Mouse (Mus musculus): ENCODE measurements around the gene 3110001I22Rik. TPM values are rescaled to one million over a fixed set of nuclear protein-coding genes. Genes with fewer than 3 reads are reported as not detected.
"Not testable (repeated sequence)": the region's sequence is repeated elsewhere in the genome, so short reads cannot be mapped to it uniquely, and the experiment has no call there.

Gene 3110001I22Rik
- polyA plus RNA-seq (2015; fragmentation: Nextera tagmentation; extraction: Ambion mirVana), result 4.9 and 5.9 TPM in 2 replicates

GRCm38 (mm10) chr16:13671685-13672385 lies at the start of gene 3110001I22Rik, which contains the start of gene Bfar:
3110001I22Rik (plus strand) TSS chr16:13671929.
Bfar (plus strand) TSS chr16:13671858.
- no peaks in the 10 kb centered on the region for H3K9me3 ChIP-seq (ENCODE audit: low read length)
- H3K4me3 ChIP-seq (ENCODE audit: low read length), result peak within 1 kb of the TSS; percentile 86
- peak within 1 kb of the TSS; percentile 60 for H3K4me2 ChIP-seq (replicated peaks; ENCODE audit: low read depth, low read length)
- peaks cover 15% of the 10 kb centered on the region for H3K4me1 ChIP-seq (ENCODE audit: insufficient read depth, low read length)
- peak within 1 kb of the TSS; percentile 85 for H3K9ac ChIP-seq (replicated peaks; ENCODE audit: low read length)
- WGBS, result under 1% methylated on average over 53 of the region's 54 CpGs
- H3K27me3 ChIP-seq (ENCODE audit: insufficient read depth, low read length), result no peaks in the 10 kb centered on the region
- peak; percentile 94 for ATAC-seq (ENCODE audit: low FRiP score, low TSS enrichment)
- peaks cover 7% of the 10 kb centered on the region for H3K36me3 ChIP-seq (ENCODE audit: insufficient read depth, low read length)
- peak within 1 kb of the TSS; percentile 94 for H3K27ac ChIP-seq (ENCODE audit: low read length)

GRCm38 (mm10) chr16:13628345-13628744 lies 43.4 kb upstream of the 3110001I22Rik start:
- no peaks in the 10 kb centered on the region for H3K27me3 ChIP-seq (ENCODE audit: insufficient read depth, low read length)
- H3K9me3 ChIP-seq (ENCODE audit: low read length), result no peaks in the 10 kb centered on the region
- no peak for ATAC-seq (ENCODE audit: low FRiP score, low TSS enrichment)
- H3K9ac ChIP-seq (replicated peaks; ENCODE audit: low read length), result no peak overlapping the region
- H3K36me3 ChIP-seq (ENCODE audit: insufficient read depth, low read length), result peaks cover 39% of the 10 kb centered on the region
- no peak overlapping the region for H3K4me2 ChIP-seq (replicated peaks; ENCODE audit: low read depth, low read length)
- no peak overlapping the region for H3K27ac ChIP-seq (ENCODE audit: low read length)
- WGBS, result 54% methylated on average over 5 of the region's 5 CpGs
- no peak overlapping the region for H3K4me3 ChIP-seq (ENCODE audit: low read length)
- no peaks in the 10 kb centered on the region for H3K4me1 ChIP-seq (ENCODE audit: insufficient read depth, low read length)

- H3K27ac ChIP-seq (ENCODE audit: low read length); H3K9me3 ChIP-seq (ENCODE audit: low read length); ATAC-seq (ENCODE audit: low FRiP score, low TSS enrichment); H3K4me1 ChIP-seq (ENCODE audit: insufficient read depth, low read length); H3K9ac ChIP-seq (replicated peaks; ENCODE audit: low read length); H3K4me3 ChIP-seq (ENCODE audit: low read length); H3K27me3 ChIP-seq (ENCODE audit: insufficient read depth, low read length); H3K4me2 ChIP-seq (replicated peaks; ENCODE audit: low read depth, low read length): not testable (repeated sequence)
- WGBS, result 59% methylated on average over 2 of the region's 2 CpGs
- peaks cover 34% of the 10 kb centered on the region for H3K36me3 ChIP-seq (ENCODE audit: insufficient read depth, low read length)
These were observed 33.5 kb upstream of the 3110001I22Rik start for GRCm38 (mm10) chr16:13638198-13638597.

GRCm38 (mm10) chr16:13639508-13639907 lies 32.2 kb upstream of the 3110001I22Rik start:
- Histone ChIP-seq H3K4me2 (replicated peaks; ENCODE audit: low read depth, low read length) (no peak overlapping the region), H3K4me3 (ENCODE audit: low read length) (no peak overlapping the region), H3K4me1 (ENCODE audit: insufficient read depth, low read length) (no peaks in the 10 kb centered on the region), H3K9me3 (ENCODE audit: low read length) (no peaks in the 10 kb centered on the region), H3K36me3 (ENCODE audit: insufficient read depth, low read length) (peaks cover 25% of the 10 kb centered on the region), H3K27me3 (ENCODE audit: insufficient read depth, low read length) (no peaks in the 10 kb centered on the region), H3K27ac (ENCODE audit: low read length) (no peak overlapping the region), H3K9ac (replicated peaks; ENCODE audit: low read length) (no peak overlapping the region)
- ATAC-seq (ENCODE audit: low FRiP score, low TSS enrichment), result no peak
- WGBS, result 85% methylated on average over 5 of the region's 5 CpGs

GRCm38 (mm10) chr16:13640064-13640463 lies 31.7 kb upstream of the 3110001I22Rik start:
- no peak overlapping the region for H3K9ac ChIP-seq (replicated peaks; ENCODE audit: low read length)
- no peak for ATAC-seq (ENCODE audit: low FRiP score, low TSS enrichment)
- WGBS, result 83% methylated on average over 7 of the region's 7 CpGs

GRCm38 (mm10) chr16:13644474-13644873 lies 27.3 kb upstream of the 3110001I22Rik start:
- WGBS, result 80% methylated on average over 3 of the region's 3 CpGs
- H3K27me3 ChIP-seq (ENCODE audit: insufficient read depth, low read length), result no peaks in the 10 kb centered on the region
- no peak overlapping the region for H3K4me2 ChIP-seq (replicated peaks; ENCODE audit: low read depth, low read length)
- no peaks in the 10 kb centered on the region for H3K4me1 ChIP-seq (ENCODE audit: insufficient read depth, low read length)
- no peak overlapping the region for H3K27ac ChIP-seq (ENCODE audit: low read length)
- no peak overlapping the region for H3K9ac ChIP-seq (replicated peaks; ENCODE audit: low read length)
- H3K4me3 ChIP-seq (ENCODE audit: low read length), result no peak overlapping the region
- H3K36me3 ChIP-seq (ENCODE audit: insufficient read depth, low read length), result peaks cover 12% of the 10 kb centered on the region
- no peak for ATAC-seq (ENCODE audit: low FRiP score, low TSS enrichment)
- no peaks in the 10 kb centered on the region for H3K9me3 ChIP-seq (ENCODE audit: low read length)

More at GRCm38 (mm10) chr16:13640064-13640463, 31.7 kb upstream of the 3110001I22Rik start:
- no peaks in the 10 kb centered on the region for H3K4me1 ChIP-seq (ENCODE audit: insufficient read depth, low read length)
- no peak overlapping the region for H3K4me2 ChIP-seq (replicated peaks; ENCODE audit: low read depth, low read length)
- no peaks in the 10 kb centered on the region for H3K9me3 ChIP-seq (ENCODE audit: low read length)
- H3K27ac ChIP-seq (ENCODE audit: low read length), result no peak overlapping the region
- no peaks in the 10 kb centered on the region for H3K27me3 ChIP-seq (ENCODE audit: insufficient read depth, low read length)
- peaks cover 21% of the 10 kb centered on the region for H3K36me3 ChIP-seq (ENCODE audit: insufficient read depth, low read length)
- no peak overlapping the region for H3K4me3 ChIP-seq (ENCODE audit: low read length)

- H3K9ac ChIP-seq (replicated peaks; ENCODE audit: low read length), result no peak overlapping the region
- WGBS, result 87% methylated on average over 4 of the region's 4 CpGs
- H3K27ac ChIP-seq (ENCODE audit: low read length), result no peak overlapping the region
- H3K9me3 ChIP-seq (ENCODE audit: low read length), result no peaks in the 10 kb centered on the region
- no peak overlapping the region for H3K4me2 ChIP-seq (replicated peaks; ENCODE audit: low read depth, low read length)
- H3K36me3 ChIP-seq (ENCODE audit: insufficient read depth, low read length), result peaks cover 21% of the 10 kb centered on the region
- H3K4me3 ChIP-seq (ENCODE audit: low read length), result no peak overlapping the region
- no peaks in the 10 kb centered on the region for H3K4me1 ChIP-seq (ENCODE audit: insufficient read depth, low read length)
- ATAC-seq (ENCODE audit: low FRiP score, low TSS enrichment), result no peak
- no peaks in the 10 kb centered on the region for H3K27me3 ChIP-seq (ENCODE audit: insufficient read depth, low read length)
These were observed 25.8 kb upstream of the 3110001I22Rik start for GRCm38 (mm10) chr16:13645930-13646329.

- Histone ChIP-seq H3K9me3 (ENCODE audit: low read length) (no peaks in the 10 kb centered on the region), H3K4me1 (ENCODE audit: insufficient read depth, low read length) (no peaks in the 10 kb centered on the region), H3K9ac (replicated peaks; ENCODE audit: low read length) (no peak overlapping the region), H3K4me2 (replicated peaks; ENCODE audit: low read depth, low read length) (no peak overlapping the region), H3K27me3 (ENCODE audit: insufficient read depth, low read length) (no peaks in the 10 kb centered on the region), H3K27ac (ENCODE audit: low read length) (no peak overlapping the region), H3K4me3 (ENCODE audit: low read length) (no peak overlapping the region), H3K36me3 (ENCODE audit: insufficient read depth, low read length) (peaks cover 41% of the 10 kb centered on the region)
- WGBS, result 86% methylated on average over 3 of the region's 3 CpGs
- ATAC-seq (ENCODE audit: low FRiP score, low TSS enrichment), result no peak
These were observed 12.8 kb upstream of the 3110001I22Rik start for GRCm38 (mm10) chr16:13658886-13659285.

- Histone ChIP-seq H3K27ac (ENCODE audit: low read length) (no peak overlapping the region), H3K36me3 (ENCODE audit: insufficient read depth, low read length) (peaks cover 41% of the 10 kb centered on the region), H3K4me3 (ENCODE audit: low read length) (no peak overlapping the region), H3K27me3 (ENCODE audit: insufficient read depth, low read length) (no peaks in the 10 kb centered on the region), H3K9me3 (ENCODE audit: low read length) (no peaks in the 10 kb centered on the region), H3K4me1 (ENCODE audit: insufficient read depth, low read length) (no peaks in the 10 kb centered on the region), H3K9ac (replicated peaks; ENCODE audit: low read length) (no peak overlapping the region), H3K4me2 (replicated peaks; ENCODE audit: low read depth, low read length) (no peak overlapping the region)
- no peak for ATAC-seq (ENCODE audit: low FRiP score, low TSS enrichment)
- 92% methylated on average over 9 of the region's 9 CpGs for WGBS
These were observed 11.0 kb upstream of the 3110001I22Rik start for GRCm38 (mm10) chr16:13660736-13661135.

- peak within 1 kb of the TSS; percentile 83 for H3K9ac ChIP-seq (replicated peaks; ENCODE audit: low read length)
- peak within 1 kb of the TSS; percentile 71 for H3K4me3 ChIP-seq (ENCODE audit: low read length)
- WGBS, result under 1% methylated on average over 35 of the region's 35 CpGs
- peaks cover 12% of the 10 kb centered on the region for H3K4me1 ChIP-seq (ENCODE audit: insufficient read depth, low read length)
- no peaks in the 10 kb centered on the region for H3K27me3 ChIP-seq (ENCODE audit: insufficient read depth, low read length)
- peak; percentile 88 for ATAC-seq (ENCODE audit: low FRiP score, low TSS enrichment)
- H3K9me3 ChIP-seq (ENCODE audit: low read length), result no peaks in the 10 kb centered on the region
- peak within 1 kb of the TSS; percentile 77 for H3K4me2 ChIP-seq (replicated peaks; ENCODE audit: low read depth, low read length)
- H3K27ac ChIP-seq (ENCODE audit: low read length), result peak within 1 kb of the TSS; percentile 72
- peaks cover 14% of the 10 kb centered on the region for H3K36me3 ChIP-seq (ENCODE audit: insufficient read depth, low read length)
These were observed 3.8 kb upstream of the 3110001I22Rik start, which contains the start of gene Parn for GRCm38 (mm10) chr16:13667878-13668343. Parn (minus strand) TSS chr16:13668170.

All from kidney, embryonic 16.5 days (tissue).